Comparison of ENCODE assay signal across 8 mouse cellular contexts in genomic region chr5:52064804-52065451, GRCm38 (mm10).
DNase-seq lines count a peak whose midpoint lies in the region; ATAC-seq and TF ChIP-seq lines count a peak whose summit lies in the region.

No protein-coding gene starts in this region.

- peak; percentile 99 for ATAC-seq in common myeloid progenitor, adult 5-6 weeks (replicated peaks; ENCODE audit: low read depth, poor library complexity, severe bottlenecking)
- ATAC-seq in inflammation-experienced regulatory T-cells, adult 6 months: peak; percentile 43
- peak; percentile 90 for ATAC-seq in megakaryocyte-erythroid progenitor cell, adult 5-6 weeks (replicated peaks; ENCODE audit: low FRiP score, low TSS enrichment, poor library complexity, severe bottlenecking)

- DNase-seq in adrenal gland, adult (ENCODE audit: inconsistent age in 2 of 2, low spot score in 1 of 2): peak; percentile 69 to 91
- DNase-seq in gastrocnemius, adult 2 months: peak; percentile 83
- peak; percentile 45 to 81 for DNase-seq in left cerebral cortex, adult 8-10 months (ENCODE audit: low spot score in 2 of 2)
- DNase-seq in right cerebral cortex, postnatal 14 days: peak; percentile 83
- DNase-seq in urinary bladder, postnatal 25 days (ENCODE audit: low spot score): peak; percentile 85

- H3K27ac ChIP-seq in gastrocnemius, adult 2 months: no peak overlapping the region

- H3K4me3 ChIP-seq in gastrocnemius, adult 2 months: no peak overlapping the region

- intact Hi-C loops in gastrocnemius, adult 2 months (cut with DNase I): loop anchor here (5.0 to 10.0 kb wide), 5 partner anchors 158 to 1310 kb away; no protein-coding TSS in a partner anchor

- peak; percentile 98 for TF ChIP-seq CTCF in gastrocnemius, adult 2 months (IDR thresholded peaks at IDR 0.05)

Comparison
In these comparisons a context has a peak if more than half of its experiments do, and no peak if none do; other contexts are left out.
1. ATAC-seq: peak in every context shown above with its lines; median percentile 99 in common myeloid progenitor, adult 5-6 weeks; 90 in megakaryocyte-erythroid progenitor cell, adult 5-6 weeks; 43 in inflammation-experienced regulatory T-cells, adult 6 months.